Mouse (Mus musculus) erythroblast, embryonic 14.5 days (primary cell): ENCODE measurements around the gene Ociad1.

ENCODE experiments used
- GATA1 ChIP-seq: IDR thresholded peaks from 2 replicates; pipeline ENCODE4 v1.6.1; 2012; ENCODE audit warnings: low read length, inconsistent platforms, mixed read lengths
- TAL1 ChIP-seq: IDR thresholded peaks from 3 replicates; pipeline ENCODE4 v1.6.1; 2012; ENCODE audit warnings: low read length, inconsistent platforms, mixed read lengths

- TF ChIP-seq TAL1 (no peak), GATA1 (no peak)
Measured at GRCm38 (mm10) chr5:73339779-73340722, 47.5 kb downstream of the Ociad1 start.
